Mouse (Mus musculus) midbrain, postnatal 0 days (tissue): Measurements from ENCODE around the gene Nfil3. TPM values are rescaled to one million over a fixed set of nuclear protein-coding genes. Genes with fewer than 3 reads are reported as not detected.
A peak's percentile ranks its signal among the peaks of the same experiment; 100 is the strongest.

Experiments used
- ATAC-seq: fragments of 200-750 bp; cut with Nextera tagmentation; 2 replicates; pipeline ENCODE4 v1.8.0; 2017; ENCODE audit warnings: moderate number of reproducible peaks, mild to moderate bottlenecking, moderate TSS enrichment, moderate library complexity; ENCODE audit not compliant: low FRiP score
- DNase-seq: peaks from one replicate; pipeline ENCODE4 v3.0.0-alpha.2; 2015; ENCODE audit warnings: low spot score
- H3K27ac ChIP-seq: fragments of 300-500 bp; sonication (generic); 2 replicates; pipeline ENCODE4 v1.5.1; 2014; ENCODE audit warnings: low read depth, mild to moderate bottlenecking, low read length, mixed read lengths
- H3K27me3 ChIP-seq: fragments of 300-500 bp; sonication (generic); 2 replicates; pipeline ENCODE4 v1.6.1; 2014; ENCODE audit warnings: low read length, control low read depth, mixed read lengths; ENCODE audit not compliant: insufficient read depth
- H3K36me3 ChIP-seq: fragments of 300-500 bp; sonication (generic); 2 replicates; pipeline ENCODE4 v1.6.1; 2014; ENCODE audit warnings: low read length, control low read depth, mixed read lengths; ENCODE audit not compliant: insufficient read depth
- H3K4me1 ChIP-seq: fragments of 300-500 bp; sonication (generic); 2 replicates; pipeline ENCODE4 v1.6.1; 2014; ENCODE audit warnings: mild to moderate bottlenecking, control low read depth, antibody characterized with exemption, low read length, mixed read lengths; ENCODE audit not compliant: insufficient read depth
- H3K4me2 ChIP-seq: fragments of 300-500 bp; sonication (generic); 2 replicates; pipeline ENCODE4 v1.6.1; 2014; ENCODE audit warnings: low read depth, mild to moderate bottlenecking, low read length, mixed read lengths; ENCODE audit not compliant: poor library complexity, severe bottlenecking
- H3K4me3 ChIP-seq: fragments of 300-500 bp; sonication (generic); 2 replicates; pipeline ENCODE4 v1.5.1; 2014; ENCODE audit warnings: low read depth, mild to moderate bottlenecking, low read length, moderate library complexity
- H3K9ac ChIP-seq: fragments of 300-500 bp; sonication (generic); replicated peaks from 2 replicates; pipeline ENCODE4 v1.6.1; 2014; ENCODE audit warnings: mild to moderate bottlenecking, low read length, moderate library complexity, mixed read lengths; ENCODE audit not compliant: poor library complexity, severe bottlenecking
- H3K9me3 ChIP-seq: fragments of 300-500 bp; sonication (generic); 2 replicates; pipeline ENCODE4 v1.6.1; 2016; ENCODE audit warnings: low read length, control low read depth
- CTCF ChIP-seq: IDR thresholded peaks from 2 replicates; pipeline ENCODE4 v1.5.1; 2016; ENCODE audit warnings: antibody characterized with exemption, mild to moderate bottlenecking
- WGBS: fragments of 180-500 bp; shearing (Covaris S2); extraction: QIAGEN DNeasy Blood & Tissue Kit; methylation state at CpG from one replicate; pipeline ENCODE4 v1.1.7; 2014; 5-methylcytosine and 5-hydroxymethylcytosine counted together
- polyA plus RNA-seq: library from polyadenylated mRNA; unstranded; fragments of >200 nt; fragmentation: Nextera tagmentation; extraction: Ambion mirVana; gene quantifications from 2 replicates; pipeline ENCODE4 v1.2.1, GENCODE M21; 2015
- total RNA-seq: library from RNA; depleted of rRNA; stranded (reverse); fragments of >200 nt; gene quantifications from 2 replicates; pipeline ENCODE4 v1.2.3, GENCODE M21; 2014

Gene Nfil3
- total and polyA plus RNA-seq, 2 experiments from 2014 or later: 15.7 to 27.5 TPM

- H3K4me2 ChIP-seq: no peak overlapping the region
- ATAC-seq (no peak), DNase-seq (no peak)
- no peaks in the 10 kb centered on the region for H3K36me3 ChIP-seq
- H3K27me3 ChIP-seq: no peaks in the 10 kb centered on the region
- H3K9me3 ChIP-seq: no peaks in the 10 kb centered on the region
- no peak overlapping the region for H3K4me3 ChIP-seq
- no peaks in the 10 kb centered on the region for H3K4me1 ChIP-seq
- H3K9ac ChIP-seq: no peak overlapping the region
- H3K27ac ChIP-seq: no peak overlapping the region
- no peak for TF ChIP-seq CTCF
- 89% methylated on average over 16 of the region's 16 CpGs for WGBS
Measured at GRCm38 (mm10) chr13:52989005-52989404, 8.1 kb upstream of the Nfil3 start.

DNA sequence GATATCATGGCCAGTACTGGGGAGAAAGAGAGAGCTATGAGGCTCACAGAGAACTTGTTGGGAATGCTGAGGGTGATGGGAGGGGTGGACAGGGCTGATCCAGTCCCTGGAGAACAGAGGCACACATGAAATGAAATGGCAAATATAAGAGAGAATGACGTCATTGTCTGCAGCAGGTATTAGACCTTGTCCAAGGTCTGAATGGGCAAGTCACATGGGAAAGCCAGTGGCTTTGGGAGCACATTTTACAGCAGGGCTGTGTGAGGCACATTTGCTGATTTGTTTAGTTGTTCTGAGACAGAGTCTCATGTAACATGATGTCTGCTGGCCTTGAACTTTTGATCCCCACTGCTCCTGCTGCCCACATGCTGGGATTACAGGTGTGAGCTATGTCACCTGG, 7.0 kb upstream of the Nfil3 start:
- TF ChIP-seq CTCF: no peak
- H3K4me2 ChIP-seq: no peak overlapping the region
- no peak overlapping the region for H3K9ac ChIP-seq
- H3K4me1 ChIP-seq: no peaks in the 10 kb centered on the region
- 71% methylated on average over 1 of the region's 1 CpGs for WGBS
- H3K27ac ChIP-seq: no peak overlapping the region
- no peak overlapping the region for H3K4me3 ChIP-seq
- no peak for ATAC-seq
- no peaks in the 10 kb centered on the region for H3K9me3 ChIP-seq
- H3K27me3 ChIP-seq: no peaks in the 10 kb centered on the region
- no peaks in the 10 kb centered on the region for H3K36me3 ChIP-seq
- DNase-seq: no peak

DNA sequence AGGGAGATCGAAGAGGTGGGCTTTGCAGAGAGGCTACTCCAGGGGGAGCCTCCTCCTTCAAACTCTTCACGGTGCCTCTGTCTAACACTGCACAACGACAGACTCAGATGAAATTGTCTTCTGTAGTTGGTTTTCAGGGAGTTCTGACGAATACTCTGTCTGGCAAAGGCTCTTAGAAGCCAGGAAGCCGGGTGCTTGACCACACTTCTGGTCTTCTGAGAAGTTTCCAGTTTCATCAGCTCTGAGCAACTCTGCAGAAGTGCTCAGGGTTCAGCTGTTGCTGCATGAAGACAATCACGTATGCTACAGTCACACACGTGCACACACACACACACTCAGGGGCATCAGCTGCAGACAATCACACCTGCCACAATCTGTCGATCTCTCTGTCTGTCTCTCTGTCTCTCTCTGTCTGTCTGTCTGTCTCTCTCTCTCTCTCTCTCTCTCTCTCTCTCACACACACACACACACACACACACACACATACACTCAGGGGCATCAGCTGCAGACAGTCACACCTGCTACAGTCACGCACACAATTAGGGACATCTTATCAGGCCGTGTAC, 5.4 kb upstream of the Nfil3 start:
- WGBS: 78% methylated on average over 10 of the region's 10 CpGs
- no peak overlapping the region for H3K9ac ChIP-seq

GRCm38 (mm10) chr13:52985508-52986214, 4.8 kb upstream of the Nfil3 start:
- Histone ChIP-seq H3K4me1 (no peaks in the 10 kb centered on the region), H3K4me3 (no peak overlapping the region), H3K27ac (no peak overlapping the region), H3K9me3 (no peaks in the 10 kb centered on the region), H3K9ac (no peak overlapping the region), H3K4me2 (no peak overlapping the region), H3K27me3 (no peaks in the 10 kb centered on the region), H3K36me3 (no peaks in the 10 kb centered on the region)
- TF ChIP-seq CTCF: no peak
- 77% methylated on average over 12 of the region's 12 CpGs for WGBS
- ATAC-seq: no peak
- DNase-seq: no peak

More for the DNA sequence above, 5.4 kb upstream of the Nfil3 start:
- ATAC-seq: no peak
- Histone ChIP-seq H3K4me3 (no peak overlapping the region), H3K4me1 (no peaks in the 10 kb centered on the region), H3K36me3 (no peaks in the 10 kb centered on the region), H3K27me3 (no peaks in the 10 kb centered on the region), H3K4me2 (no peak overlapping the region), H3K27ac (no peak overlapping the region), H3K9me3 (no peaks in the 10 kb centered on the region)
- no peak for TF ChIP-seq CTCF
- DNase-seq: no peak

DNA sequence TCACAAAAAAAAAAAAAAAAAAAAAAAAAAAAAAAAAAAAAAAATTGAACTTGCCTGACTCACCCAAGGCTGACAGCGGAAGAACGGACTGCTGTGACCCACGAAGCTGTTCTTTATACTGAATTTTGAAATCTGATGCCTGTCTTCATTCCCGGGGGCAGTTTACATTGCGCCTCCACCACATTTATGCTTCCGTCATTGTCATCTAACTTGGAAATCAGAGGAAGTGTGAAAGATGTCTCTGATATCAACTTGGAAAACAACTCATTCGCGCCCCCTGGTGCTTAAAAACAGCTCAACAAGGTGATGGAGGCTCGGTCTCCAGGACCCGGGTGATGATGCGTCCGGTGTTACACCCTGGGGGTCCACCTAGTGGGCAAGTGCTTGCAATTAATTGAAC, 1.8 kb upstream of the Nfil3 start:
- no peaks in the 10 kb centered on the region for H3K9me3 ChIP-seq
- no peak for ATAC-seq

More for the DNA sequence above, 1.8 kb upstream of the Nfil3 start:
- Histone ChIP-seq H3K4me1 (no peaks in the 10 kb centered on the region), H3K36me3 (no peaks in the 10 kb centered on the region), H3K4me3 (no peak overlapping the region), H3K27me3 (no peaks in the 10 kb centered on the region), H3K4me2 (peak overlapping the region; percentile 97), H3K27ac (no peak overlapping the region), H3K9ac (no peak overlapping the region)
- TF ChIP-seq CTCF: peak; percentile 93
- DNase-seq: peak; percentile 90
- WGBS: 1% methylated on average over 12 of the region's 12 CpGs
